Mouse (Mus musculus): ENCODE results near the gene Cdc20b. TPM values are rescaled to one million over a fixed set of nuclear protein-coding genes. Genes with fewer than 3 reads are reported as not detected.

The Cdc20b gene
- polyA plus RNA-seq, 3 experiments from 2014 or later: not detected

DNA sequence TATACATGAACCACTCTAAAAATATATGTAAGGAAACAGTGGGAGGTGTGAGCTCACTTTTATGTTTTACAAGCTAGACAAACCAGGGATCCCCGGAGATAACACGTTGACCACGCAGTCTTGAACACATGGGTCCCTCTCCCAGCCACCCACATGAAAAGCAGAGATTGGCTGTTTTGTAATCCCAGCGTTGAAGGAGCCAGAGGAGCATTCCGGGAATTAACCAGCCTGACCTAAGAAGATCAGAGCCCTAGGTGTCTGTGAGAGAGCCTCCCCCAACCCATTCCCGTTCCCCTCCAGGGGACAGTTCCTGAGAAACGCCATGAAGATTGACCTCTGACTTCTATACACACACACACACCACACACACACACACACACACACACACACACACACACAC is 3.6 kb upstream of the Cdc20b start:
- no peak for ATAC-seq

DNA sequence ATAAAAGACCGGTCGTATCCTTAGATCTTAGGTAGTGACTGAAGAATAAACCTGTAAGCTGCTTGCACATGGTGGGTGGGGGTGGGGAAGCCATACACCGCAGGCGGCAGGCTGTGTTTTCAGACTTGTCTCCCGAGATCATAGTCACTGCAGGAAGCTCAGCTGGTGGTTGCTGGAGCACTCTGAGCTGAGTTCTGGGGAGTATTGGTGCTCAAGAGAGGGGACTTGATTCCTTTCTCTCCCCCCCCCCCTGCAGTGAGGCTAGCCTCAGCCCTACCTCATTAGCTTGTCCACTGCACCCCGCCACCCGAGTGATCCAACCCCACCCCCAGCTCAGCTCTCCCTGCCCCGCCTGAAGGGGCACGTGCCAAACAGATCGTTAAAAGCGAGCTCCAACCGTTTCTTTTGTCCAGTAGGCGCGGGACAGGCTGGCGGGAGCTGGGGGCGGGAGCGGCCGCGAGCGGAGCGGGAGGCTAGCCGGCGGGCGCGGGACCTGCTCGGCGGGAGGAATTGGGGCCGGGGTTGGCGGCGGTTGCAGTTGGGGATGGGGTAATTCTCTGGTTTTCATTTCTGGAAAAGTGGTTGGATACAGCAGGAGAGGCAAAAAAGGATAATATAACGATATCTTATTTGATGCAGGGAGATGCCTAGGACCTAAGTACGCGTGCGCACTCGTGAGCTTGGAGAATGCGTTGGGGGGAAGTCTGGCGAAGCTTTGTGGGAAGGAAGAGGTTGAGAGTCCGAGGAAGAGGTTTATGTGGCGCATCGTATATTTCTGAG is 2.9 kb upstream of the Cdc20b start:
- ATAC-seq: peak; percentile 17

DNA sequence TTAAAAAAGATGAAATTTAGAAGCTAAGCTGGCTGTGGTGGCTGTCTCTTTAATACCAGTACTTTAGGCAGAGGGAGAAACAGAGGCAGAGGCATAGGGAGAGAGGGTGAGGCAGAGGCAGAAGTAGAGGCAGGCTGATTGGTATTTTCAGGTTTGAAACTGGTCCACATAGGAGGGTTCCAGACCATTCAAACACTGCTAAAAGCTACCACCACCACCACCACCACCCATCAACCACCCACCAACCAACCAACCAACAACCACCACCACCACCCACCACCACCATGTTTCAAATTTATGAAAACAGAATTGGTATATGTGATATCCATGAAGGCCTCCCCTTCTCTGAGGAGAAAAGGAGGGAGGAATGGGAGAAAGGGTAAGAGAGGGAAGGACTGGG is 2.1 kb upstream of the Cdc20b start:
- no peak for ATAC-seq

DNA sequence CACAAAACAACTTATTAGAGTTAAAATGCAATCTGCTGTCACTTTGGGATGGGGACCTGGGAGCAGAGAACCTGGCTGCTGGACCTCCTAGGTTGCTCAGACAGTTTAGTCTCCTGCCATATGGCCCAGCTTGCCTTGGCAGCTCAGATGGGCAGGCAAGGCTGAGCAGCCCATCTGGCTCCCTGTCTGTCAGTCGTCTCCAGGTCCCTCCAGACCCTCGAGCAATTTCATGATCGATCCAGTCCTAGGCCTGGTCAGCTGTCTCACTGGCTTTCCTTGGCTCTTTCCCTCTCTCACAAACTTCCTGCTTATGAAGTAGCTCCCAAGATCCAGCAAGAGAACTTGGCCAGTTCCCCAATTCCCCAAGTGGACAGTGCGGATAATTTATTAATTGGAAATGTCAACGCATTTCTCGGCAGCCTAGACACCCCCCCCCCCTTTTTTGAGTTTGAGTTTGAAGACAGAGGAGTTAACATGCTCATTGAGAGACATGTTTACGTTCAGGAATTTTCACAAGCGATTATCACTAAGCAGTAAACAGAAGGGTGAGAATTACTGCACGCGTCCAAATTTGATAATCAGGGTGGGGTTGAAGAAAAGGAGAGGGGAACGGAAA is 532 bp upstream of the Cdc20b start:
- ATAC-seq: no peak

DNA sequence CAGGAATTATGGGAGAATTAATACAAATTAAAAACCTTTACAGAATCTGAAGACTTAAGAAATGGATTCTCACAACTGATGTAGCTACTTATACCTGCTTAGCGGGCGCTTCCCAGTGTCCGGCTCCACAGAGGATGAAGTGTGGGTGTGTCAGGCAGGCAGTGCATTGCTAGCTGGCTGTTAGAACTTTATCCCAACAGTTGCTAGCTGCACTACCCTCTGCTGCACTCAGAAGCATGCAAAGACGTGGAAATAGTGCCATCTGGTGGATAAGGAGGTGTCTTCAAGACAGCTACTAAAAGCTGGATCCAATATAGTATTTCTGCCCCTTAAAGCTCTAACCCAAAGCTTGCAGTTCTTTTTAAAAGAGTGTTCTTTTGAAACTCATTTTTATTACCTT is 941 bp downstream of the Cdc20b start:
- ATAC-seq: peak; percentile 76

DNA sequence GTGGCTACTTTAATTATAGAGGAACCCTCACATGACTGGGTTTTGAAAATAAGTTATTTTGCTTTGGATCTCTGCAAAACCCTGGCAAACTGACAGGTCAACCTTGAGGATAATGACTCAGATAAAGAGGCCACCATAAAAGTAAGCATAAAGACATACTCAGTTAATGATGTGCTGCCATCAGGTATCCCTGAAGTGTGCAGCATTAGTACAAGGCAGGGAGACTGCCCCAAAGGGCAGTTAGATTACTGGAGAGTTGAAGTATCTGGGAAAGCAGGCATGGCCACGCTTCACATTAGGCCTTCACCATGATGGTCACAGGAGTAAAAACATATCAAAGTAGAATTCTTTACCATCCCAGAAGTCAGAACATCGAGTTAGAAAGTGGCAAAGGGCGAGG is 10.0 kb downstream of the Cdc20b start:
- ATAC-seq: no peak

GRCm38 (mm10) chr13:113045458-113046110 is 10.7 kb downstream of the Cdc20b start:
- ATAC-seq: no peak

DNA sequence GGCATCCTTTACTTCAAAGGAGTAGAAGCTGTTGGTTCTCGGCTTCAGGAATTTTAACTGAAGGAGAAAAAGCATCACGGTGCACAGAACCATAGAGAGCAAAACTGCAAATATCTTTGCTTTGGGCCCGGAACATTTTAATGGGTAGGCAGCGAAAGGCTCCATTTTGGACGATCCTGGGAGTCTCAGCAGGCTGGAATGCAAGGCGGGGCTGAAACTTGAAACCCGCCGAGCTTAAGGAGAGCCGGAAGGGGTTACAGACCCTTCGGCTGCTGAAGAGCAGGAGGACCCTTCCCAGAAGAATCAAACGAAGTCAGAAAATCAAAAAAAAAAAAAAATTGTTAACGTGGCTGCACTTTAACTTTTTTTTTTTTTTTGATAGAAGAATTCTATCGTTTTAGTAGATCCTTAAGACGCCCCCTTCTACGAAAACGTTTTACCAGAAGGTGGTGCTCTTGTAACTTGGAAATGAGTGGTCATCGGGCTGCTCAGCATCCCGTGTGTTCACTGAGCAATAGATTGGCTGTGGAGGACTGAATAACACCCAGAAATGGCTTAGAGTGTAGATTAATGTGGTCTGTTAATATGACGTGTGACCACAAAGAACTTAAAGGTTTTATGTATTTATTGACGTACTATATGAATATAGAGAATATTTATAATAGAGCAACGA is 11.4 kb downstream of the Cdc20b start, which contains the start of gene Gpx8:
Gene Gpx8 (minus strand): TSS at position 200 of the 673 bp plus-strand sequence.
- no peak for ATAC-seq

DNA sequence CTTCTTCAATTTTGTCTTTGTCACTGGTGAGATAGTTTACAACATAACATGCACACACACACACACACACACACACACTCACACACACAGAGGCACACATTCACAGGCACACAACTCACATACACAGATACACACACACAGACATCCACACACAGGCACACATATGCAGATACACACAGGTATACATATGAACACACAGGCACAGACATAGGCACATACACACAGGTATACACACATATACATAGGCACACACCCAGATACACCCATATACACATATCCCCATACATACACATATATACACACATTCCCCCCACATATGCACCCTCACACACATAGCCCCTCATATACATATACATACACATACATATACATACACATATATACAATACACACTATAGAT is 12.1 kb downstream of the Cdc20b start:
- no peak for ATAC-seq

DNA sequence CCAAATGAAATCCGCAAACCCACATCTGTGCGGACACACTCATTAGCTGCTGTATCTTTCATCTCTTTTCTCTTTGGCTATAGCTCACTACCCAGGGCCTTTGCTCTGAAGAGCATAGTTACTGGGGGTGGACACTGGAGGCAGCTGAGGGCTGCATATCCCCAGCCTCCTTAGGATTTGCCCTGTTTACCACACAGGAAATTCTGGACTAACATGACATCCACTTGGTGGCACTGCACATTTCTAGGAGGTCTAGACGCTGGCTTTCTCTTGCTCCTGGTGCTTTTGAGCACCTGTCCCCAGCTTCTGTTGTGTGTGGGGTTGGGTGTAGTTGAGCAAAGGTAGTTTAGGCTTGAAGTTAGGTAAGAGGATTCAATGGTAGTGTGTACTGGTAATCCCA is 12.7 kb downstream of the Cdc20b start:
- ATAC-seq: no peak

- no peak for ATAC-seq
These were observed 19.3 kb downstream of the Cdc20b start for GRCm38 (mm10) chr13:113054230-113054629.

DNA sequence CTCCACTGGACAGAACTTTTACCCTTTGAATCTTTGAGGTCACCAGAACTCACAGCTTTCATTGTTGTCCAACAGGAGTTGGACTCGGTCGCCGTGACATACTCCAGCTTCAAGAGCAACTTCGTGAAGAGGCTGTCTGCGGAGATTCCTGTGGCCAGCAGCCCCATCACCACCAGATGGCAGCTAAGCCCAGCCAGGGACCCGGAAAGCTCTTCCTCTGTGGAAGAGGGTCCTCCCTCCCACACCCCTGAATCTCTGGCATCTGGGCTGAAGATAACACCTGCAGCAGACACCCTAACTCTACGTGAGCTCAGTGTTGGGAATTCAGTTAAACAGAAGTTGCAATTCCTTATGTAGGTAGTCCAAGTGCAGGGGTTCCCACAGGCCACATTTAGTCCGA is 20.9 kb downstream of the Cdc20b start:
- ATAC-seq: no peak

- ATAC-seq: no peak
These were observed 26.8 kb downstream of the Cdc20b start for GRCm38 (mm10) chr13:113061746-113062145.

- no peak for ATAC-seq
These were observed 29.6 kb downstream of the Cdc20b start for GRCm38 (mm10) chr13:113064542-113064941.

GRCm38 (mm10) chr13:113079021-113079420 is 44.1 kb downstream of the Cdc20b start:
- ATAC-seq: no peak

GRCm38 (mm10) chr13:113082101-113082500 is 47.2 kb downstream of the Cdc20b start:
- no peak for ATAC-seq

DNA sequence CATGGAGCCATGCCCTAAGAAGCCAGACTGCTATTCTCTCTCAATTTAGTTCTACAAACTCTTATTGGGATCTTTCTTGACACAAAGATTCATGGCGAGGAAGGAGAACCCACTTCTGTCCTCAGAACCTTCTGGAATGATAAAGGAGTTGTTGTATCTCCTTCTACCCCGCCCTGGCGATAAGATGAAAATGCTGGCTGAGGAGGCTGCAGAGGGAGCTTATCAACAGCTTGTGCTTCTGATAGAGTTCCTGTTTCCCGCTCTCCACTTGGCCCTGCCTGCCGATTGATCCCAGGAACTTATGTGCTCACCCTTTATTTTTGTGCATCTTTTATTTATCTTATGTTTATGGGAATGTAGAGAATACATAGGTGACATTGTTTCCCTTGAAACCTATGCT is 49.8 kb downstream of the Cdc20b start:
- ATAC-seq: no peak

- no peak for ATAC-seq
These were observed 52.5 kb downstream of the Cdc20b start for GRCm38 (mm10) chr13:113087226-113088017.

DNA sequence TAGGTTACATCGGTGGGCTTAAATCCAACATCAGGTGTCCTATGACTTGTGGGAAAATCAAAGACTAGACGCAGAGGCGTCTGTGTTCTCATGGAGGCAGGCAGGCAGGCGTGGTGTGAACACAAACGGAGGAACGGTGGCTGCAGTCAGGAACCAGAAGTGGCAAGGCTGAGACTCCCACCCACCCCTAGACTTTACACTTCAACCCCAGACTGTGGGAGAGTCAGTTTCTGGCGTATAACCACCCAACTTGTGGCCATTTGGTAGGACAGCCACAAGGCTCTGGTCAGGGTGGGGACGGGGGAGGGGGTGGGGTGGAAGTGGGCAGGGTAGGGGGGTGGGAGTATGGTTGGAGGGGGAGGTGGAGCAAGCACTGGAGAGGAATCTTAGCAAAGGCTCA is 55.6 kb downstream of the Cdc20b start:
- no peak for ATAC-seq

GRCm38 (mm10) chr13:113094618-113095017 is 59.7 kb downstream of the Cdc20b start:
- ATAC-seq: no peak

GRCm38 (mm10) chr13:113097011-113097410 is 62.1 kb downstream of the Cdc20b start:
- ATAC-seq: no peak

- ATAC-seq: no peak
These were observed 63.5 kb downstream of the Cdc20b start for GRCm38 (mm10) chr13:113098406-113098805.

All from inflammation-experienced regulatory T-cells, adult 6 months (primary cell).